Mouse (Mus musculus) ovary, postnatal 36 days (tissue): ENCODE measurements around the gene Foxo1.

ENCODE experiments used
- DNase-seq: peaks from one replicate; pipeline ENCODE4 v3.0.0; 2022; ENCODE audit warnings: low spot score, mixed read lengths

The Foxo1 gene

DNA sequence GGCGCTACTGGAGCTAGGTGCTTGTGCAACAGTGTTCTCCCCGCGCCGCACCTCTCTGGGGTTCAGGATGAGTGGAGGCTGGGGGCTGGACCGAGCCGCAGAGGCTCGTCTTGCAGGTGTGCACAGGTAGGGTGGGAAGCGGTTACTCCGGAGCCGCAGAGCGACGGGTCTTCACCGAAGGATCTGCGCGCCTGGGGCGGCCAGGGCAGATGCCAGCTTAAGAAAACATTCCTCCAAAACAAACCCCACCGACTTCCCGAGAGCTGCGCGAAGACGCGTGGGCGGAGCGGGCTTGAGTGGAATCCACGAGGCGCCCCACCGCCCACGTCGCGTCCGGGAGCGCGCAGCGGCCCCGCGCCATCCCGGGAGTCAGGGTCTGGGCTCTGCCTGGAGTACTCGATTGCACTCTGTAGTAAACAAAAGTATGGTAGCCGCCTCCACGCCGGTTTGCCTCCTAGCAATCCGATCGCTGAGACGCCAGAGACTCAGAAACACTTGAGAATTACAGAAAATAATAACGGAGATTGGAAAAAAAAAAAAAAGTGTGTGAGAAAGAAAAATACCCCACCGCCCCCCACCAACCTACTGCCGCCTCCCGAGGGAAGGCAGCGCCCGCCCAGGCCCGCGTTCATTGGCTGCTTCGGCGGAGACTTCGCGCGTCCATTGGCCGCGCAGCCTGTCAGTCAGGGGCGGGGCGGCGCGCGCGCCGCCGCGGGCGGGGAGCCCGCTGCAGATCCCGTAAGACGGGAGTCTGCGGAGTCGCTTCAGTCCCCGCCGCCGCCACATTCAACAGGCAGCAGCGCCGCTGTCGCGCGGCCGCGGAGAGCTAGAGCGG is at the start of gene Foxo1:
TSS of gene Foxo1 (plus strand) at position 685 of the 835 bp plus-strand sequence.
- peak; percentile 93 for DNase-seq

DNA sequence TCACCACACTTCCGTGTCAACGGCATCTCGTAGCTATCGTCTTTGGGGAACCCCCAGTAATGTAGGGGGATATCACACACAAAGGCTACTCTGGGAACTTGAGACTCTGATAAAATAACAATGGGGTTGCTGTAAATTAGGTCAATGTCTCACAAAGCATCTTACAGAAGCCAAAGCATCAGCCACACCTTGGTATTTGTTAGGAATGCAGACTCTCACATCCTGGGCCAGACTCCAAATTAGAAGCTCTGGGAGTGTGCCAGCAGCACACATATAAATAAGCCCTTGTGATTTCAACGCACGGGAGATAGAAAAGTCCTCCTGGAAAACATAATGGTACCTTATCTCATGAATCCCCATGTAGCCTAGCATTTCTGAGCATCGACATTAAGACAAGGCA is 49.3 kb upstream of the Foxo1 start:
- no peak for DNase-seq

DNA sequence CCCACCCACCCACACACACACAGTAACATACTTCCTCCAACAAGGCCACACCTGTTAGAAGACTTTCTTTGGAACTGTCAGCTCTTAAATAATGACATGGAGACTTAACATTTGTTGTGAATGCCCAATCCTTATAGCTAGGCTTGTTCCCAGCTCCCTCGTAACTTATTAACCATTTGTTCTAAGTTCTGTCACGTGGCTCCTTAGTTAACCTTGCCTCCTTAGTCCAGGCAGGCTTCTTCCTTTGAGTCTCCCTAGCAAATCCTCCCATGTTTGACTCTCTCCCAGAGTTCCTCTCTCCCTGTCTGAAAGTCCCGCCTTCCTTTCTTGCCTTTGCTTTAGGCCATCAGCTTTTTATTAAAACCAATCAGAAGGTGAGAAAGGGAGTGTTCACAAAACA is 47.1 kb upstream of the Foxo1 start:
- DNase-seq = no peak

DNA sequence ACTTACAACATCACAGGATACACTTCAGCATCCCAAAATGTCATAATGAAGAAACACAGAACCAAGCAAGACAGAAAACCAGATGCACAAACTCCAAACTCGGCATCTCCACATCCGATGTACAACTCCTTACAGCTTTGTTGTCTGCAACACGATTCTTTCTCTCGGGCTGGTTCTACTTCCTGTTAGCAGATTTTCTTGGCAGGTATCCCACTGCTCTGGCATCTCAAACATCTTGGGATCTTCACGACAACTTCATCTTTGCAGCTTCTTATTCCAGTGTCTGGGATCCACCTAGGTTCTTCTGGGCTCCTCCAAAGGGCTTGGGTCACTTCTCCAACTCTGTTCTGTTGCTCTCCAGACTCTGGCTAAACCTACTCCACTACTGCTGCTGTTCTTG is 46.2 kb upstream of the Foxo1 start:
- no peak for DNase-seq

DNA sequence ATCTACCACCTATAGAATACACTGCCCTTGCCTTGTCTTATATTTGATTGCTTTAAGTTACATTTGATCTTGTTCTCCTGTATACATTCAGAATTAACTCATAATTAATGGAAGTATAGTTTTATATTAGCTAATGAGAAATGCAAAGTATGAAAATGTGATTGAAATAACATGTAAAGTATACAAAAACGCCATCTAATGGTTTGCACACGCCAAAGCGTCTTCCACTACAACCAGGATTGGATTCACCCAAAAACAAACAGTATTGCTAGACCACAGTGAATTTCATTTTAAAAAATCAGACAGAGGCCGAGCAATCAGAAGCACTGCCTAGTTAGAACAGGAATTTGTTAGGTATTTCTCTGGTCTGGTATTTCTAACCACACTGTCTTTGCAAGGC is 31.6 kb upstream of the Foxo1 start:
- no peak for DNase-seq

DNA sequence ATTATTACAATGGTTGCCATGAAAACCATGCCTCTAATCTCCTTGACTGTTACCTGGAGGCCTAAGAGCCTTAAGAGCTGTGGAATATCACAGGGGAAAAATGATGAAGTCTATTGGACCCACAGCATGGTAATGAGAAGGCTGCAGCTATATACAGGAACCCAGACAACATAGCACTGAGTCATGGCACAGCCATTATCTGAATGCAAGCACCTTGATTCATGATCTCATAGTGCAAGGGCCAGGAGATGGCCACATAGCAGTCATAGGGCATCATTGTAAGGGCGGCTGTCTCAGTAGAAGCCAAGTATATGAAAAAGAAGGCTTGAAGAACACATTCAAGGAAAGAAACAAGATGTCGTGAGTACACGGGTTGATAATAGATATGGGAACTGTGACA is 31.0 kb upstream of the Foxo1 start:
- no peak for DNase-seq

DNA sequence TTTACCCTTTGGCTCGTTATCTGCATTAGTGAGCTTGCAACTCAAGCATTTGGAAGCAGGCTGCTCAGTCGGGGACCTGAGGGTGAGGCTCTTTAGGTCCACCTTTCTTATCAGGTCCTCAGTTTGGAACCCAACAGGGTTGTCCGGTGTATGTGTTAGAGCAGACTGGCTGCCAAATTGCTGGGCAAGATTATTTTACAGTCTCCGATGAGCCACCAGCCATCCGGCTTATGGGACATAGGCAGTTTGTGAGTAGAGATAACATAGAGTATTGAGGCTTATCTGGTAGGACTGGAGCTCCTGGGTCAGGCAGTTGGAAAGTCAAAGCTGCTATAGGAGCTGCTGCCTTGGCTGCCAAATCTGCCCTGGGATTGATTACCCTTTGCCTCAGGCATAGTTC is 27.1 kb upstream of the Foxo1 start:
- no peak for DNase-seq

DNA sequence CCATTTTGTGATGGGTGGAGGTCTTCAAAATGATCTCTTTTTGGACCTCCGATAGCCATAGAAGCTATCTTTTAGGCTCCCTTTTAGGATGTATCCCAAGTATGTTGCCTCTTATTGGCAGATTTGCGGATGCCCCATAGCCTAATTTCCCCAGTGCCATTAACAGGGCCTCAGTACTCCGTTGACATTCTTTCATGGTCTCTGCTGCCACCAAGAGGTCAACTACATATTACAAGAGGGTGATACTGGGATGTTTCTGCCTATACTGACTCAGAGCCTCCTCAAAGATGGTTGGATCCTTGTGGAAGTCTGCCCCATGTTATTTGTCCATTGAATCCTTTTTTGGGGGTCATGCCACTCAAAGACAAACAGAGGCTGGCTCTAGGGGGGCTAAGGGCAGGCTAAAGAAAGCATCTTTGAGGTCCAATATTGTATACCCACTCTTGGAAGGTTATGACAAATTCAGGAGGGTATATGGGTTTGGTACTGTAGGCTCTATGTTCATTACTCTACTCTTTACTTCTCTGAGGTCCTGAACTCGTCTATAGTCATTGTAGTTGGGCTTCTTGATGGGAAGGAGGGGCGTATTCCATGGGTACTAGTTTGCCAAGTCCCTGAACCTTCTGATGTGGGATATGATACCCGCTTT is 25.6 kb upstream of the Foxo1 start:
- DNase-seq = no peak

DNA sequence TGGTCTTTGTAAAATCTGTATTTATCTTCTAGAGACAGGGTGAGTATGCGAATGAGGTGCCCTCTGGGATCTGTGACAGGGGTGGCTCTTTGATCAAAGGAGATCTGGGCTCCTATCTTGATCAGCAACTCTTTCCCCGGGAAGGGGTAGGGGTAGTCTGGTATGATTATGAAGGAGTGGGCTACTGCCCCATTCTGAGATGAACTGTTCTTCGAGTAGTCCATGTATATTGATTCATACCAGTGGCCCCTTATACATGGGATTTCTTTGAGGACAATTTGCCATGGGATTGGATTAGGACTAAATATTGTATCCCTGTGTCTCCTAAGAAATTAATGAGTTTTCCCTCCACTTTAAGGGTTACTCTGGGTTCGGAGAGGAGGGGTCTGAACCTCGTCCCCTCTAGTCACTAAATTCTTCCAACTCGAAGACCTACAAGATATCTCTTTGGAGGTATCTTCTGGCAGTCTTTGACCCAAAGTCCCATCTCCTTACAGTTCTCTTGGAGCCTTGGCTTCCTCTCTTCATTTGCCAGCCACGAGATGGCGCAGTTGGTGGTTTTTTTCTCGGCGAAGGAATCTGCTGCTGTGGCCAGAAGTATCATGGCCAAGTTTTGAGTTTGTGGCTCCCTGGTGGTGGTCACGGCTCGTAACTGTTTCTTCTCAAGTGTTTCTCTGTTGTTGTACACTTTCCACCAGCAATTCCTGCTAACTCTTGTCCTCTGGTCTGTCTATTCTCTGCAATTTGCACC is 24.7 kb upstream of the Foxo1 start:
- peak; percentile 38 for DNase-seq

DNA sequence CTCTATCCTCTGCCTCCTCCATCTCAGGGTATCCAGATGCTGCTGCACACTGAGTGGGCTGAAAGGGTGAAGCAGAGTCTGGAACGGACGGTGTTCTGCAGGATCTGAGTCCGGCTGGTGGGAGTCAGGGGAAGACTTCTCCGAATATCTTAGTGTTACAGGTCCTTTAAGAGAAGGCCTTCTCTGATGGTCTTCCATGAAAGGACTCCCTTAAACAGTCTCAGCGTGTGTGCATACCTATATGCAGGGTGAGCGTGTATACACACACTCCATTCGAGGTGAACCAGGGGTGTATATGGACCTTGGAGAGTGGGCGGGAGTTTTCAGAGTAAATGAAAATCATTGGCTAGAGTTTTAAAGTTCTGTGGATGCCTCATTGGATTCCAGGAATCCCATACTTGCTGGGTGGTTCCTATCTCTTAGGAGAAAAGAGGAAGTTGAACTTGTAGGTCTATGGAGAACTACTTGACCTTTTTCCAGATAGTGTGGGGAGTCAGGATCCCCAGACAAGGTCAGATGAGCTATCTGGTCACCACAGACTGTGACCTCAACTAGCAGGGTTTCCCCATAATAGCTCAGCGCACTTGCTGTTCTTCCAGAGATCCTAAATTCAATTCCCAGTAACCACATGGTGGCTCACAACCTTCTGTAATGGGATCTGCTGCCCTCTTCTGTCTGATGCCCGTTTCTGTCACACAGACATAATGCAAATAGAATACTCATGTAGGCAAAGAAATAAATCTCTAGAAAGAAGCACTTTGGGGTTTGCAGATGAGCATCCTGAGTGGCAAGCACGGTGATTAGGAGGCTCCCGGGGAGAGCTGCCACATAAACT is 21.9 kb upstream of the Foxo1 start:
- DNase-seq = no peak

DNA sequence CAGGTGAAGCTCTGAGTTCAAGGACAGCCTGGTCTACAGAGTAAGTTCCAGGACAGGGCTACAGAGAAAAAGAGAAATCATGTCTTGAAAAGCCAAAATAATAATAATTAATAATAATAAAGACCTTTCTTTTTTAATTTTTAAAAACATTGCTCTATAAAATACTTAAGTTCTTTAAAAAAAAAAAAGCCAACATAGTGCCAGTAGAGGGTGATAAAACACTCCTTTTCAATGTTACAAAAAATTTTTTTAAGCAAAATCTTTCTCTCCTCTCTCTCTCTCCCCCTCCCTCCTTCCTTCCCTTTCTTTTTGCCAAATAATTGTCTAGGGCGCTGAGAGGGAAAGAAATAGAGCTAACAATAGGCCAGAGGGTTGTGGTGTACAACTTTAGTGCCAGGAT is 17.0 kb upstream of the Foxo1 start:
- no peak for DNase-seq

DNA sequence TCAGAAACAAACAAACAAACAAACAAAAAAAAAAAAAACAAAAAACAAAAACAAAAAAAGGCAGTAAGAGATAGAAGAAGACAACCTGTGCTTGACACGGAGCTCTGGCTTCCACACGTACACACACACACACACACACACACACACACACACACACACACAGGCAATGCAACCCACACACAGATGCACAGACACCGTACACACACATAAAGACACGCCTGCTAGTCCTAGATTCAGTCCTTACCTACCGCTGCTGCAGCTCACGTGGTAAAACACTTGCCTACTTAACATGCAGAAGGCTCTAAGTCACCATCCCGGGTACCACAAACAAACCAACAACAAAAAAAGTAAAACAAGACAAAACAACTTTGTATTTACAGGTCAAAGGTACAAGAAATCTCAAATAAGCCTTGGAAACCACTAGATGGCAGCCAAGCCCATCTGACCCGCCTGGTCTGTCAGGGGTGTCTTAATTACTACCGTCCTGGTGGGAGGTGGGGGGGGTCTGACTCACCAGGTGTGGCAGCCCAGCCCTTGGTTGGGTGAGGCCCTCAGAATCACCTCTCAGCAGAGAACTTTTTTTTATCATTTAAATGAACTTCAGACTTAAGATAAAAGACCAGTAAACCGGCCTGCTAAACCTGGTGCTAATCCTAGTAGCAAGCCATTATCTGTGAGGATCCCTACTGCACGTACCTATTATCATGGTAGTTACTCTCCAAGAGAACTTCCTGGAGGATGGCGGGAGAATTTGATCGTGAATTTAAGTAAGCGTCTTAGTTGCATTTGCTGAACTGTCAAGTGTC is 14.3 kb upstream of the Foxo1 start:
- DNase-seq = no peak

DNA sequence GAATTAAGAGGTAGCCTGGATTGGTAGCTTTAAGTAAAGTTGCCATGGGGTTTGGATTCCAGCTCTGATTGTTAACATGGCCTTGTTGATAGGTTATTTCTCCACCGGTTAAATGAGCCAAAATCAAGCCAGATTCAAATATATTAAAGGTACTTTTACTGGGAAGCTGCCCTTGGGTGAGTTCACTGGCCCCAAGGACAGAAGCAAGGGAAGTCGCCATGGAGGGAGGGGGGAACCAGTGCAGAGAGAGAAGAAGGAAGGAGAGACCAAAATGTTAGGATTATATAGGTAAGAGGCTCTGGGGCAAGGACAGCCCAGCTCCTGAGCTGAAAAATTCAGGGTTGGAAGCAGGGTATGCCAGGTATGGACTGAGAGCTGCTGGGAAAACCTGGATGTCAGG is 13.6 kb upstream of the Foxo1 start:
- DNase-seq = no peak

DNA sequence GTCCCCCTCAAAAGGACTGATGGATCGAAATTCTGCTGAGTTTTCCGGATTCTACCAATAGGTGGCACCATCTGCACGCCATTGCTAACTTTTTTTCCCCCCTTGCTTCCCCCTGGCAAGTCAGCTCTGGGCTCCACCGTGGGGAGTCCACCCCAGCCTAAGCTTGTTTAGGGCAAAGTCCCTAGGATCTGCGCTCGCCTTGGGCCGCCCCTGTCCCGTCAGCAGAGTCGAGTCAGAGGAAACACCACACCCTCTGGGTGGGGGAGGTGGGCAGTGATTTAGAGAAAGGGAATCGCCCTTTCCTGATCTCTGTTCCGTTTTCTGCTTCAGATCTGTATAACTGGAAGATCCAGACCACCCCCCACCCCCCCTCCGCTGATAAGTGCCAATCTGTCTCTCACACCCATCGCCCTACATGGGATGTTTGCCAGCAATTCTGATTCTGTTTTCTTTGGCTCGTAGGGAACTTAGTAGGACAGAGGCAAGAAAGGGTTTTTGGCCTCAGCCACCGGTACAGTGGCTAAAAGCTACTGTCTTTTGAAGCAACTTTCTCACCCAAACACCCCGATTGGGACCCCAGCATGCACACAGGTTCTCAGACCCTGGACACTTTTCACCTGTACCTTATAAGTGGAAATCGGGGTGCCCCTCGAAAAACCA is 10.2 kb upstream of the Foxo1 start:
- DNase-seq = peak; percentile 62

DNA sequence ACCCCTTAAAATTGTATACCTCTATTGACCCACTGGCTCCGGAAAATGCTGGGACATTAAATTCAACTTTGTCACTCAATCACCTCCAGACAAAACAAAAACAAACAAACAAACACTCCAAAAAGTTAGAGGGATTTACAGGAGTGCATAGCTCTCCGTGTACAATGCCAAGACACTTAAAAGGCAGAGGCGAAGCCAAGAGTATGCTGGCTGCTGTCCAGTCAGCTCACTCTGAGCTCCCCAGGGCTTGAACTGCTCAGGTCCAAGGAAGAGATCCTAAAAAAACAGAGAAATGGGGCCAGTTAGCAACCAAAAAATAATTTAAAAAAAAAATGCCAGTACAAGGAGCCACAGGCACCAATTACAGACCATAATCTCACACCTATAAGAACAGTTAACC is 9.6 kb upstream of the Foxo1 start:
- peak; percentile 48 for DNase-seq

DNA sequence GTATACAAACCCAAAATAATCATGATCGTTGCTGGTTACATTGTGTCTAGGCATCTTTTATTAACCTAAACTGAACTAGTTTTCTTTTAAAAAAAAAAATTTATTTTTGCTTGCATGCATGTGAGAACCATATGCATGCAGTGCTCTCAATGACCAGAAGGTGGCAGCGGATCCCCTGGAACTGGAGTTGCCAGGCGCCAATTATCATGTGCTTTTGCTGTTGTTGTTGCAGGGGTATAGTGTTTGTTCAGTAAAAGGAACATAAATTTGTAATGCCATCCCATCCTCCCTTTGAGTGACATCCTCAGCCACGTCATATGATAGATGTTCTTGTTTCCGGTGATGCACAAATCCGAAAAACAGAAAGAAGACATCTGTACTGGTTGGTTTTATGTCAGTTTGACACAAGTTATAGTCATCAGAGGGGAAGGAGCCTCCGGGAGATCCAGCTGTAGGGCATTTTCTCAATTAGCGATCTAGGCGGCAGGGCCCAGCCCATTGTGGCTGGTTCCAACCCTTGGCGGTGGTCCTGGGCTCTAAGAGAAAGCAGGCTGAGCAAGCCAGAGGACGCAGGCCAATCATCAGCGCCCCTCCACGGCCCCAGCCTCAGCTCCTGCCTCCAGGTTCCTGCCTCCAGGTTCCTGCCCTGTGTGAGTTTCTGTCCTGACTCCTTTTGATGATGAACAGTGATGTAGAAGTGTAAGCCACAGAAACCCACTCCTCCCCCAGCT is 5.5 kb upstream of the Foxo1 start:
- peak; percentile 71 for DNase-seq

DNA sequence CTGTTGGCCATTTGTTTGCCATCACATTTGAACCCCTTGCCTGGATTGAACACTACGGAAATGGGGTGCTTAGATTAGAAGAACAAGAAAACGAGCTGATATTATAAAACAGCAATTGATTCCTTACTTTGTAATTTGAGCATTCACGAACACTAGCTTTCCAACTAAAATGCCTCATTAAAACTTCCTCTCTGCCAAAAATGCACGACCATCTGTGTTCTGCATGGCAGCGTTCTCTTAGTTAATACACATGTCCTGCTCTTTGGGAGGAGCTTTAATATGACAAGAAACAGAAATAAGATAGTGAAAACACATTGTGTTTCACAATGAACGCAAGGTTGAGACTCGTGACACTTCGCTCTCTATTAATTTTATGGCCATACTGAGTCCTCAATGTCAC is 3.8 kb upstream of the Foxo1 start:
- no peak for DNase-seq

DNA sequence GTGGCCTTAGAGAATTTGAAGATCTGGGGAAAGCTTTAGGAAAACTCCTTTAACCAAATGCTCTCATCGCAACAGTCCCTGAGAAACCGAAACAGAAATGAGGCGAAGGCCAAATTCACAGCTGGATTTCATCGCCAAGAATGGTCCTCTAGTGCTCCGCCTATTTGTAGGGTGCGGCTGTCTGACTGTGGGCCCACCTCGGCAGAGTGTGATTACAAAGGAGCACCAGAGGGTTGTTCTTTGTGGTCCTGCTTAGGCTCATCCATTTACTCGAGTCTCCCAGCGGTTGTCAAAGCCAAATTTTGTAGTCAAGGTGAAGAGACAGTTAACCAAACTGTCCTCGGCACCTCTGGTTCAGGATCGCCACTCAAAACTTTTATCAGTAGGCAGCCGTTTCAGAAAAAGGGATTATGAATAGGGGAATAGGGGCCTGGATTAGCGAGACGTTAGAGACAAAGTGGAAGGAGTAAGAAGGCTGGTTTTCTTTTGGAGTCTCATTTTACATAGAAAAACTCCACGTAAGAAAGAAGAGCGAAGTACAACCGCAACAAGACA is 1.5 kb upstream of the Foxo1 start:
- DNase-seq = peak; percentile 61

DNA sequence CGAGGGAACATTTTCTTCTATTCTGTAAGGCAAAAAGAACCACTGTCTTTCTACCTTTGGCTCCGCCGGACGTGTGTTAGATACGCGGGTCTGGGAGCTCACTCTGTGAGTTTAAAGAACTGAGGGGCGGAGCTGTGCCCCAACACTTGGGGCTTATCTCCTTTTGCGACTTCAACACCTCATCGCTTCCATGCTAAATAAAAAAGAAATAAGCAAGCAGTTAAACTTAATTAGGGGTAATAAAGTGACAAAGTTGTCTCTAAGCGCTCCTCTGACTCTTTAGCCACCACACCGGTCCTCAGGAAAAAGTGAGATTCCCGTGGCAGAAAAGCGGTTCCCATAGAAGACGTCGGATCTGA is 864 bp upstream of the Foxo1 start:
- no peak for DNase-seq

DNA sequence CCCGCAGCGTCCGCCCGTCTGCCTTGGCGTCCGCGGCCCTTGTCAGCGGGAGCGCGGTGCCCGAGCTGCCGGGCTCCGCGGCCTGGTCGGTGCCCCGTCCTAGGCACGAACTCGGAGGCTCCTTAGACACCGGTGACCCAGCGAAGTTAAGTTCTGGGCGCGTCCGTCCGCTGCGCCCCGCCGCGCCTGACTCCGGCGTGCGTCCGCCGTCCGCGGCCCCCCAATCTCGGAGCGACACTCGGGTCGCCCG is 276 bp downstream of the Foxo1 start:
- DNase-seq = no peak
